Mouse (Mus musculus) yolk sac, embryonic 10.5 days (tissue): ENCODE measurements around the gene Alox8.

Experiments
- DNase-seq: peaks from one replicate; pipeline ENCODE4 v3.0.0-alpha.2; 2017; ENCODE audit warnings: low spot score

Gene Alox8

GRCm38 (mm10) chr11:69180120-69180519 is 17.5 kb downstream of the Alox8 start:
- no peak for DNase-seq

DNA sequence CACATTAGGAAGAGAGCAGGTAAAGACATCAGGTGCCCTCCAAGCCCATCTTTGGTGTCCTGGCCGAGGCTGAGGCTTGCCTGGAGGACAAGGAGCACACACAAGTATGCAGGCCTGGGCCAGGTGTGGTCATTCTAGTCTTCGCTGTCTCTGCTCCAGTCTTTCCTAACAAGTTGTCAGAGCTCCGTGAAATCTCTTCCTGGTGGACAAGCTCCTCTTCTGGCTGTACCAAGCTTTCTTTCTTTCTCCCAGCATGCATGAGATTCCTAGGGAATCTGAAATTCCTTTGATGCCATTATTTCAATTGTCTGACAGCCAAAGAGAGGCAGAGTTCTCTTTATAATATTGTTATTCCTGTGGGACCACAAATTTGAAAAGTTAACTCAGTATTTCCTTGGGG is 18.1 kb downstream of the Alox8 start:
- DNase-seq = no peak

- DNase-seq = no peak
Observed at GRCm38 (mm10) chr11:69178525-69178924, 19.1 kb downstream of the Alox8 start.

DNA sequence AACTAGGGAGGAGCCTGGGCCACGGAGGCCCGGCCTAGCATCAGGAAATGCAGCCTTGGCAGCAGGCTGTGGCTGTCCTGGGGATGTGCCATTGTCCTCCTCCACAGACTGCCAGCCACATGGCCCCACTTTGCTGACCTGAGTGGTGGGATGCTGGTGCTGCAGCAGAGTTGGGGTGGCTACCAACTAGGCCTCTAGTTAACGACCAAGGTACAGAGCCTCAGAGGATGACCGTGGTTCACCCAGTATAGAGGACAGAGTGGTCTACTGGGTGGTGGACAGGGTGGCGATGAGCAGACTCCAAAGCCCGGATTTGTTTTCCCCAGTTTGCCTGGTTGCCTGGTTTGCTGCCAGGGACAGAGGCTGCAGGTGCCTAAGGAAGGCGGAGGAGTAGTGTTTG is 22.9 kb downstream of the Alox8 start:
- DNase-seq = no peak

GRCm38 (mm10) chr11:69172606-69173005 is 25.0 kb downstream of the Alox8 start:
- no peak for DNase-seq

GRCm38 (mm10) chr11:69171626-69172025 is 26.0 kb downstream of the Alox8 start:
- no peak for DNase-seq

- DNase-seq = no peak
Observed at GRCm38 (mm10) chr11:69169313-69169712, 28.3 kb downstream of the Alox8 start.

GRCm38 (mm10) chr11:69156800-69157199 is 40.8 kb downstream of the Alox8 start, which contains the start of gene Alox12b:
Gene Alox12b (plus strand): TSS chr11:69156989.
- no peak for DNase-seq

DNA sequence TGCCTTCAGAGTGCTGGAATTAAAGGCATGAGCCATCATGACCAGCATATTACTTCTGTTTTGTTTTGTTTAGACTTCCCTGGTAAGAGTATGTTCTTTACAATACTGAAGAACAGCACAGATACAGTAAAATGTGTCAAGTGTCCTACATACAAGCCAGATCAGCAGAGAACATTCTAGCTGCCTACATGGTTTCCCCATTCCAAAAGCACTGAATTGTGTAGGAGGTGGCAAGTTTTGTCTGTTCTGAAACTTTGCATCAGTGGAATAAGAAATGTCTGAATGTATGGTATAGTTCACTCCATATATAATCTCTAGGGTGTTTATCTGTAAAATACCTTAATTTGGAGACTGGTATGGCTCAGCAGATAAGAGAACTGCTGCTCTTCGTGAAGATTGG is 42.3 kb downstream of the Alox8 start:
- no peak for DNase-seq

DNA sequence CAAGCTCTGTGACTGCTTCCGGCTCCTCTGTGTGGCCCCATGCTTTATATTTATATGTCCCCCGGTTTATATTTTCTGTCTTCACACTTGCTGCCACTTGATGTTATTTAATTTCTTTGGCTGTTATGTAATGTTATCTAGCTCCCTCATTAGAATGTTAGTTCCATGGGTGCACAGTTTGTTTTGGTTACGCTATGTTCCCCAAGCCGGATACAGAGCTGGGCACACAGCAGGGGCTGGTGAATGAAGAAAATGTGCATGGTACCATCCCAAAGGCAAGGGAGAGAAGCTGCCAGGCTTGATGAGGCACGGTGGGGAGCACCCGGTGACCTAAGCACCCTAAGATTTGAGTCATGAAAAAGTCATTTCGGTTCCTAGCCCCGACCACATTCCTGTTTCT is 43.8 kb downstream of the Alox8 start:
- no peak for DNase-seq

DNA sequence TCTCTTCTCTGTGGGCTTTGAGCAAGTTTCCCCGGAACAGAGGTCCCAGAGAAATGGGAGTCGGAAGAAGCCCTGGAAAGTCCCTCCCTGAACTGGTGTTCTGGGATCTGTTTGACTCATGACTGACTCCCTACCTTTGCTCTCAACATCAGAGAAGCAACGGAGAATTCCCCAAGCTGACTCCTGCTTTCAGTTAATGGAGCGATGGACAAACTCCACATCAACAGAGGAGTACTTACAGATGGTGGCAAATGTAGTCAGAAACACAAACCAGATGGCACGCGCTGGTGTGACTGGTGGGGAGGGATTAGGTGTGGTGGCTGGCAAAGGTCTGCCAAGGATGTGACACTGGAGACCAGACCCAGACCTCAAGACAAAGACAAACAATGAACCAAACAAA is 46.6 kb downstream of the Alox8 start:
- DNase-seq = no peak

- DNase-seq = peak; percentile 36
Observed at GRCm38 (mm10) chr11:69150444-69150843, 47.2 kb downstream of the Alox8 start.

DNA sequence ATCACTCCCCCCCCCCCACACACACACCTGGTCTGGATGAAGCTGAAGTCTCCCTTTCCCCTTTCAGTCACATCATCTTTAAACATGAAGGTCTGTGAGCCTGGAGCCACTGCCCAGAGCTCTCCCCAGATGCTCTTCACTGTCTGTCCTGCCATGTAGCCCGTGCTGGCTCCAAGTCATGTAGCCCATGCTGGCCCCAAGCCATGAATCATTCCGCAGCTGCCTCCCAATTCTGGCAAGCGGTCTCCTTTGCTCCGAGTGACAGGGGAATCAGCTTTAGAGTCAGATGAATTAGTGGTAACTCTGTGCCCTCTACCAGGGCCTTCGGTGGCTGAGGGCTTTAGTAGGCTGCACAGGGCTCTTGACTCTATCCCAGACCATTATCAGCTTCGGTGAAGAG is 47.9 kb downstream of the Alox8 start:
- DNase-seq = no peak

GRCm38 (mm10) chr11:69148451-69148960 is 49.1 kb downstream of the Alox8 start:
- no peak for DNase-seq

GRCm38 (mm10) chr11:69147546-69147945 is 50.1 kb downstream of the Alox8 start:
- no peak for DNase-seq

GRCm38 (mm10) chr11:69135361-69135760 is 62.3 kb downstream of the Alox8 start:
- DNase-seq = no peak

- no peak for DNase-seq
Observed at GRCm38 (mm10) chr11:69134622-69134968, 63.0 kb downstream of the Alox8 start.
